Comparison of ENCODE assay signal across 7 mouse cellular contexts in genomic region chr5:150118124-150118454, GRCm38 (mm10). TPM values are rescaled to one million over a fixed set of nuclear protein-coding genes. Genes with fewer than 3 reads are reported as not detected.
A peak's percentile ranks its signal among the peaks of the same experiment; 100 is the strongest.
DNase-seq lines count a peak whose midpoint lies in the region; ATAC-seq and TF ChIP-seq lines count a peak whose summit lies in the region.

No protein-coding gene starts in this region.

- no peak overlapping the region for H3K9ac ChIP-seq in lung, embryonic 15.5 days
- H3K9ac ChIP-seq in intestine, postnatal 0 days (ENCODE audit: low read depth, low read length) = no peak overlapping the region
- H3K9ac ChIP-seq in neural tube, embryonic 15.5 days (replicated peaks) = peak overlapping the region; percentile 62

- 18% methylated on average over 8 of the region's 8 CpGs for WGBS in lung, embryonic 15.5 days
- 21% methylated on average over 8 of the region's 8 CpGs for WGBS in forebrain, embryonic 10.5 days
- 19% methylated on average over 8 of the region's 8 CpGs for WGBS in intestine, postnatal 0 days
- WGBS in neural tube, embryonic 15.5 days = 14% methylated on average over 8 of the region's 8 CpGs

- peak overlapping the region; percentile 63 for H3K4me3 ChIP-seq in lung, embryonic 15.5 days
- peak overlapping the region; percentile 79 for H3K4me3 ChIP-seq in forebrain, embryonic 10.5 days
- peak overlapping the region; percentile 58 for H3K4me3 ChIP-seq in intestine, postnatal 0 days (ENCODE audit: low read depth, low read length)
- peak overlapping the region; percentile 69 for H3K4me3 ChIP-seq in neural tube, embryonic 15.5 days (replicated peaks)

- peaks cover 5% of the 10 kb centered on the region; the same call in 1 of the 2 replicates for H3K27me3 ChIP-seq in lung, embryonic 15.5 days
- H3K27me3 ChIP-seq in forebrain, embryonic 10.5 days (ENCODE audit: poor library complexity, severe bottlenecking) = peaks cover 28% of the 10 kb centered on the region
- no peaks in the 10 kb centered on the region for H3K27me3 ChIP-seq in intestine, postnatal 0 days (replicated peaks; ENCODE audit: control insufficient read depth, insufficient read depth, low read length)
- H3K27me3 ChIP-seq in neural tube, embryonic 15.5 days (replicated peaks) = no peaks in the 10 kb centered on the region

- ATAC-seq in lung, embryonic 15.5 days (ENCODE audit: borderline replicate concordance, extremely low read depth, low FRiP score, low TSS enrichment) = no peak
- ATAC-seq in intestine, postnatal 0 days = no peak
- no peak for ATAC-seq in neural tube, embryonic 15.5 days (ENCODE audit: low FRiP score)

- H3K9me3 ChIP-seq in lung, embryonic 15.5 days = no peaks in the 10 kb centered on the region
- H3K9me3 ChIP-seq in forebrain, embryonic 10.5 days = peaks cover 7% of the 10 kb centered on the region; the same call in 1 of the 2 replicates
- no peaks in the 10 kb centered on the region for H3K9me3 ChIP-seq in intestine, postnatal 0 days (ENCODE audit: control insufficient read depth)
- no peaks in the 10 kb centered on the region for H3K9me3 ChIP-seq in neural tube, embryonic 15.5 days (replicated peaks)

- no peaks in the 10 kb centered on the region for H3K36me3 ChIP-seq in lung, embryonic 15.5 days
- no peaks in the 10 kb centered on the region for H3K36me3 ChIP-seq in forebrain, embryonic 10.5 days (replicated peaks)
- H3K36me3 ChIP-seq in intestine, postnatal 0 days (ENCODE audit: control insufficient read depth, insufficient read depth) = no peaks in the 10 kb centered on the region
- no peaks in the 10 kb centered on the region for H3K36me3 ChIP-seq in neural tube, embryonic 15.5 days

- TF ChIP-seq CTCF in intestine, postnatal 0 days (IDR thresholded peaks at IDR 0.05; ENCODE audit: low read depth) = no peak

- H3K4me2 ChIP-seq in lung, embryonic 15.5 days = peak overlapping the region; percentile 84
- peak overlapping the region; percentile 89 for H3K4me2 ChIP-seq in intestine, postnatal 0 days (replicated peaks; ENCODE audit: low read depth)
- peak overlapping the region; percentile 90 for H3K4me2 ChIP-seq in neural tube, embryonic 15.5 days

- H3K4me1 ChIP-seq in lung, embryonic 15.5 days = peaks cover 7% of the 10 kb centered on the region; the same call in 1 of the 2 replicates
- peaks cover 14% of the 10 kb centered on the region for H3K4me1 ChIP-seq in forebrain, embryonic 10.5 days
- H3K4me1 ChIP-seq in intestine, postnatal 0 days (replicated peaks; ENCODE audit: control insufficient read depth, insufficient read depth, low read length) = no peaks in the 10 kb centered on the region
- peaks cover 31% of the 10 kb centered on the region for H3K4me1 ChIP-seq in neural tube, embryonic 15.5 days

- DNase-seq in lung, adult 18-20 months = no peak
- no peak for DNase-seq in forebrain, embryonic 10.5 days (ENCODE audit: extremely low spot score, low spot score)
- DNase-seq in layer of hippocampus, postnatal 10 days (ENCODE audit: low spot score in 2 of 2) = no peak
- no peak for DNase-seq in left cerebral cortex, postnatal 14 days (ENCODE audit: low spot score in 2 of 2)

- intact Hi-C loops in left cerebral cortex, postnatal 14 days (cut with DNase I) = loop anchor here (5.0 kb wide), 1 partner anchor 39 kb away; no protein-coding TSS in a partner anchor

- no peak overlapping the region for H3K27ac ChIP-seq in lung, embryonic 15.5 days
- H3K27ac ChIP-seq in forebrain, embryonic 10.5 days = peak overlapping the region; percentile 80; the same call in 1 of the 2 replicates
- no peak overlapping the region for H3K27ac ChIP-seq in intestine, postnatal 0 days (ENCODE audit: low read depth, low read length)
- H3K27ac ChIP-seq in neural tube, embryonic 15.5 days (replicated peaks) = peak overlapping the region; percentile 75; the same call in 1 of the 2 replicates

RNA-seq across cellular contexts. Expression of gene Fry, which starts 0.4 kb away (rescaled TPM):
- polyA plus RNA-seq in lung, embryonic 15.5 days (2015; fragmentation: Nextera tagmentation; extraction: Ambion mirVana) = 6.9 and 7.1 TPM in 2 replicates
- 2.3 and 4.3 TPM in 2 replicates for polyA plus RNA-seq in forebrain, embryonic 10.5 days (2016; fragmentation: Nextera tagmentation; extraction: Ambion mirVana)
- 5.1 and 5.5 TPM in 2 replicates for polyA plus RNA-seq in intestine, postnatal 0 days (2015; fragmentation: Nextera tagmentation; extraction: Ambion mirVana)
- polyA plus RNA-seq in neural tube, embryonic 15.5 days (2015; fragmentation: Nextera tagmentation; extraction: Ambion mirVana) = 41.7 and 51.4 TPM in 2 replicates
- 100 to 1,000 TPM; 213 to 215 TPM for total RNA-seq in layer of hippocampus, postnatal 10 days (2021)
- total RNA-seq in left cerebral cortex, postnatal 14 days (2021) = 100 to 1,000 TPM; 189 to 195 TPM

Comparison
In these comparisons a context has a peak if more than half of its experiments do, and no peak if none do; other contexts are left out.
1. H3K27ac ChIP-seq: peak in forebrain, embryonic 10.5 days (single experiment) and neural tube, embryonic 15.5 days (single experiment); none in lung, embryonic 15.5 days (single experiment) and intestine, postnatal 0 days (single experiment).
2. Peak in every context shown above with its lines, with median percentiles within 50 percentile points of each other: H3K4me2 ChIP-seq and H3K4me3 ChIP-seq.